Mouse (Mus musculus): ENCODE data around the gene Hdac2. TPM values are rescaled to one million over a fixed set of nuclear protein-coding genes. Genes with fewer than 3 reads are reported as not detected.

Gene Hdac2
- total RNA-seq, 4 experiments from 2014 or later = 71.2 to 87.4 (median 77.4) TPM

Other genes starting within 250 kb of the Hdac2 start
- gene Marcks, start 164.4 kb downstream of the Hdac2 start, total RNA-seq (2022) = 10 to 100 TPM; 33.6 to 49.8 (median 41.0) TPM

All from adrenal gland, adult 8-10 months (tissue).